Mouse (Mus musculus) embryonic fibroblast, embryonic 13.5 days (primary cell): ENCODE measurements around the gene Ahnak.

Source experiments
- CTCF ChIP-seq: IDR thresholded peaks from 2 replicates; pipeline ENCODE4 v1.5.1; 2011; ENCODE audit warnings: mild to moderate bottlenecking, control low read depth, low read length, moderate library complexity, borderline replicate concordance; ENCODE audit not compliant: insufficient read depth
- POLR2A ChIP-seq: IDR thresholded peaks from 2 replicates; pipeline ENCODE4 v1.6.1; 2011; ENCODE audit warnings: low read depth, mild to moderate bottlenecking, control low read depth, low read length, moderate library complexity

DNA sequence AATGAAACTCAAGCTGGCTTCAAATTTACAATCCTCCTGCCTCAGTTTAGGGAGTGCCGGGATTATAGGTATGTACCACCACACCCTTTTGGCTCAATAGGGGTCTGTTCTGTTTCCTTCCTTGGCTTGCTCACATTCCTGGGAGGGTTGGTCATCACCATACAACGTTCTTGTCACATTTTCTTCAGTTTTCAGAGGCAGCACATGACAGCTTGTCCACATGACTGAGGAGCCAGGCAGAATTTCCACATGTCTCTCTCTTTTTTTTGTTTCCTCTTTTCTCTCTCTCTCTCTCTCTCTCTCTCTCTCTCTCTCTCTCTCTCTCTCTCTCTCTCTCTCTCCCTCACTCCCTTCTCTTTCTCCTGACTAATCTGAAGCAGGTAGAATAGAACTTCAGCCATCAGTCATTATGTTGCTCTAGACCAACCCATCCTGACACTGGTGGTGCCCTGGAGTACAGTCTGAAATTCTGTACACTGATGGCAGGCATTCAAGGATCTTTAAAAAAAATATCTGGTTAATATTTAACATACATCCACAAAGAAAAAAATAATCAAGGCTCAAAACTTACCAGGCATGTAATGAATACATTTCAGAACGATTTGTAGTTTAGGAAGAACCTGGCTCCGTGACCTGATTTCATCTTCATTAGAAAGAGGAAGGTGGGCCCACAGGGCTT is 88.0 kb downstream of the Ahnak start:
- TF ChIP-seq POLR2A = no peak
- no peak for TF ChIP-seq CTCF
